Mouse (Mus musculus): ENCODE results near the gene Ahcy. TPM values are rescaled to one million over a fixed set of nuclear protein-coding genes. Genes with fewer than 3 reads are reported as not detected.

The Ahcy gene
- polyA plus RNA-seq, 1 experiment from 2014 or later = 32.3 TPM

DNA sequence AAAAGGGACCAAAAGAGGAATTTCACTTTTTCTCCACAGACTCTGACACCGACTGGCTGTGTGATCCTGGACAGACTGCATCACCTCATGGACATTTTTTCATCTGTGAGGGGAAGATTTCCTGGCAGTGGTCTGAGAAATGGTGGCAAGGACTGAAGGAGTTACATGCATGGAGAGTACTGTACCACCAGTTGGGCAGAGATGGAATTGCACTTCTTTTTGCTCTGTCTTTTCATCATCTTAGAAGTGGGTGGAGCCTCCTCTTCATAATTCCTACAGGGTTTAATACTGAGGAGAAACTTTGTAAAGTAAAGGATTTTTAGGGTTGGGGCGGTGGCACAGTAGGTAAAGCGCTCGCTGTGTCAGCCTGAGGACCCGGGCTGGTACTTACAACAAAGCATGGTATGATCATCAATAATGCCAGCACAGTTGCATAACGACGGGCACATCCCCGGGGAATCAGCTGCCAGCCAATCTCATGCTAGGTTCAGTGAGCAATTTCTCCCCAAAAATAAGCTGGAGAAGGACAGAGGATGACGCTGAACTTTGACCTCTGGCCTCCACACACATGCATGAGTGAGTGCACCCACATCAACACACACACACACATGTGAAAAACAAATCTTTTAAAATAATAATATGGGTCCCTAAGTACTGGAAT lies 24.6 kb upstream of the Ahcy start:
- Histone ChIP-seq H3K27me3 (ENCODE audit: control insufficient read depth, insufficient read depth, low read depth, low read length) (no peaks in the 10 kb centered on the region), H3K4me3 (ENCODE audit: low read depth, low read length) (no peak overlapping the region), H3K36me3 (ENCODE audit: control insufficient read depth, insufficient read depth, low read length) (no peaks in the 10 kb centered on the region), H3K27ac (ENCODE audit: low read length) (no peak overlapping the region), H3K4me1 (ENCODE audit: control insufficient read depth, insufficient read depth, low read length) (no peaks in the 10 kb centered on the region), H3K4me2 (ENCODE audit: low read length) (no peak overlapping the region), H3K9ac (ENCODE audit: low read depth, low read length) (no peak overlapping the region), H3K9me3 (replicated peaks; ENCODE audit: control insufficient read depth, low read length, poor library complexity, severe bottlenecking) (no peaks in the 10 kb centered on the region)
- WGBS = 87% methylated on average over 9 of the region's 9 CpGs
- ATAC-seq = no peak

- Histone ChIP-seq H3K27me3 (ENCODE audit: control insufficient read depth, insufficient read depth, low read depth, low read length) (no peaks in the 10 kb centered on the region), H3K9ac (ENCODE audit: low read depth, low read length) (no peak overlapping the region), H3K36me3 (ENCODE audit: control insufficient read depth, insufficient read depth, low read length) (no peaks in the 10 kb centered on the region), H3K4me1 (ENCODE audit: control insufficient read depth, insufficient read depth, low read length) (no peaks in the 10 kb centered on the region), H3K27ac (ENCODE audit: low read length) (no peak overlapping the region), H3K4me2 (ENCODE audit: low read length) (no peak overlapping the region), H3K9me3 (replicated peaks; ENCODE audit: control insufficient read depth, low read length, poor library complexity, severe bottlenecking) (no peaks in the 10 kb centered on the region), H3K4me3 (ENCODE audit: low read depth, low read length) (no peak overlapping the region)
- ATAC-seq = no peak
- WGBS = 58% methylated on average over 4 of the region's 4 CpGs
Measured at GRCm38 (mm10) chr2:155093418-155093817, 19.1 kb upstream of the Ahcy start.

GRCm38 (mm10) chr2:155091743-155092075 lies 17.4 kb upstream of the Ahcy start:
- Histone ChIP-seq H3K27ac (ENCODE audit: low read length) (no peak overlapping the region), H3K27me3 (ENCODE audit: control insufficient read depth, insufficient read depth, low read depth, low read length) (no peaks in the 10 kb centered on the region), H3K9me3 (replicated peaks; ENCODE audit: control insufficient read depth, low read length, poor library complexity, severe bottlenecking) (no peaks in the 10 kb centered on the region), H3K4me3 (ENCODE audit: low read depth, low read length) (no peak overlapping the region), H3K4me2 (ENCODE audit: low read length) (no peak overlapping the region), H3K4me1 (ENCODE audit: control insufficient read depth, insufficient read depth, low read length) (no peaks in the 10 kb centered on the region), H3K9ac (ENCODE audit: low read depth, low read length) (no peak overlapping the region), H3K36me3 (ENCODE audit: control insufficient read depth, insufficient read depth, low read length) (no peaks in the 10 kb centered on the region)
- 85% methylated on average over 3 of the region's 3 CpGs for WGBS
- no peak for ATAC-seq

- H3K4me3 ChIP-seq (ENCODE audit: low read depth, low read length) = no peak overlapping the region
- H3K9ac ChIP-seq (ENCODE audit: low read depth, low read length) = no peak overlapping the region
- no peak overlapping the region for H3K27ac ChIP-seq (ENCODE audit: low read length)
- no peaks in the 10 kb centered on the region for H3K36me3 ChIP-seq (ENCODE audit: control insufficient read depth, insufficient read depth, low read length)
- H3K27me3 ChIP-seq (ENCODE audit: control insufficient read depth, insufficient read depth, low read depth, low read length) = no peaks in the 10 kb centered on the region
- H3K9me3 ChIP-seq (replicated peaks; ENCODE audit: control insufficient read depth, low read length, poor library complexity, severe bottlenecking) = no peaks in the 10 kb centered on the region
- H3K4me1 ChIP-seq (ENCODE audit: control insufficient read depth, insufficient read depth, low read length) = no peaks in the 10 kb centered on the region
- no peak overlapping the region for H3K4me2 ChIP-seq (ENCODE audit: low read length)
- ATAC-seq = no peak
- WGBS = 68% methylated on average over 13 of the region's 13 CpGs
Measured at GRCm38 (mm10) chr2:155090909-155091742, 16.8 kb upstream of the Ahcy start.

DNA sequence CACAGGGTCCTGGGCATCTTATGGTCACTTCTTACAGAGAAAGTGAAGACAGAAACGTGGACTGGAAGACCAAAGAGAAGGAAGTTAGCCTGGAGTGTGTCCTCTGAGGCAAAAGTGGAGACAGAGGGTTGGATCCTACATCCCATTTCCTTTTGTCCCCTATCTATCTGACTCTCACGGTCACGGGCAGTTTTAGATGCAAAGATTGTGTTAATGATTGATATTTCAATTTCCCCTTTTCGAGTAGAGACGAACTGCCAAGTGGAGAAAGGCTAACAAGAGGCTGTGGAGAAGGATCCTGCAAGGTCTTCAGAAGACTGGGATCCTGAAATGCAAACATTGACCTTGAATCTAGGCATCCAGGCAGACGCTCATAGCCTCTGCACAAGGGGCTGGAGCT lies 14.0 kb upstream of the Ahcy start:
- Histone ChIP-seq H3K27me3 (ENCODE audit: control insufficient read depth, insufficient read depth, low read depth, low read length) (no peaks in the 10 kb centered on the region), H3K9ac (ENCODE audit: low read depth, low read length) (no peak overlapping the region), H3K4me3 (ENCODE audit: low read depth, low read length) (no peak overlapping the region), H3K27ac (ENCODE audit: low read length) (no peak overlapping the region), H3K9me3 (replicated peaks; ENCODE audit: control insufficient read depth, low read length, poor library complexity, severe bottlenecking) (no peaks in the 10 kb centered on the region), H3K4me1 (ENCODE audit: control insufficient read depth, insufficient read depth, low read length) (no peaks in the 10 kb centered on the region), H3K36me3 (ENCODE audit: control insufficient read depth, insufficient read depth, low read length) (no peaks in the 10 kb centered on the region), H3K4me2 (ENCODE audit: low read length) (no peak overlapping the region)
- no peak for ATAC-seq
- WGBS = 84% methylated on average over 6 of the region's 6 CpGs

DNA sequence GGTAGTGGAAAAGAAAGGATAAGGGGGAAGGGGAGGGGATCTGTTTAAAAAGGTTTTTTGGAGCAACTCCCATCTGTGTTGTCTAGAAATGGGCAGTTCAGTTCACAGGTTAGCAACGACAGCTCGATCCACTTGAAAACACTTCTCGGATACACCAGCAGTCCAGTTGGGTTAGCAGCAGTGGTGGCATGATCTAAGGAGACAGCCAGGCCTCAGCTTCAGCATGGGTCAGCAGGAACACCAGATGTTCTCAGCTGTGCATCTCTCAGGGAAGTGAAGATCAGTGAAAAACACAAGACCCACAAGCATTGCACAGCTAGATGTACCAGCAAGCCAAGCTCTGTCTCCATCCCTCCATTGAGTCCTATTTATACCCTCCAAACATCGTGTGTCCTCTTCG lies 12.0 kb upstream of the Ahcy start:
- Histone ChIP-seq H3K27ac (ENCODE audit: low read length) (no peak overlapping the region), H3K36me3 (ENCODE audit: control insufficient read depth, insufficient read depth, low read length) (no peaks in the 10 kb centered on the region), H3K4me3 (ENCODE audit: low read depth, low read length) (no peak overlapping the region), H3K9ac (ENCODE audit: low read depth, low read length) (no peak overlapping the region), H3K27me3 (ENCODE audit: control insufficient read depth, insufficient read depth, low read depth, low read length) (no peaks in the 10 kb centered on the region), H3K4me2 (ENCODE audit: low read length) (no peak overlapping the region), H3K4me1 (ENCODE audit: control insufficient read depth, insufficient read depth, low read length) (no peaks in the 10 kb centered on the region), H3K9me3 (replicated peaks; ENCODE audit: control insufficient read depth, low read length, poor library complexity, severe bottlenecking) (no peaks in the 10 kb centered on the region)
- no peak for ATAC-seq
- 89% methylated on average over 5 of the region's 5 CpGs for WGBS

- Histone ChIP-seq H3K27me3 (ENCODE audit: control insufficient read depth, insufficient read depth, low read depth, low read length) (no peaks in the 10 kb centered on the region), H3K9ac (ENCODE audit: low read depth, low read length) (no peak overlapping the region), H3K4me2 (ENCODE audit: low read length) (no peak overlapping the region), H3K4me3 (ENCODE audit: low read depth, low read length) (no peak overlapping the region), H3K4me1 (ENCODE audit: control insufficient read depth, insufficient read depth, low read length) (no peaks in the 10 kb centered on the region), H3K27ac (ENCODE audit: low read length) (no peak overlapping the region), H3K36me3 (ENCODE audit: control insufficient read depth, insufficient read depth, low read length) (no peaks in the 10 kb centered on the region), H3K9me3 (replicated peaks; ENCODE audit: control insufficient read depth, low read length, poor library complexity, severe bottlenecking) (no peaks in the 10 kb centered on the region)
- no peak for ATAC-seq
- 88% methylated on average over 5 of the region's 5 CpGs for WGBS
Measured at GRCm38 (mm10) chr2:155084546-155084945, 10.2 kb upstream of the Ahcy start.

DNA sequence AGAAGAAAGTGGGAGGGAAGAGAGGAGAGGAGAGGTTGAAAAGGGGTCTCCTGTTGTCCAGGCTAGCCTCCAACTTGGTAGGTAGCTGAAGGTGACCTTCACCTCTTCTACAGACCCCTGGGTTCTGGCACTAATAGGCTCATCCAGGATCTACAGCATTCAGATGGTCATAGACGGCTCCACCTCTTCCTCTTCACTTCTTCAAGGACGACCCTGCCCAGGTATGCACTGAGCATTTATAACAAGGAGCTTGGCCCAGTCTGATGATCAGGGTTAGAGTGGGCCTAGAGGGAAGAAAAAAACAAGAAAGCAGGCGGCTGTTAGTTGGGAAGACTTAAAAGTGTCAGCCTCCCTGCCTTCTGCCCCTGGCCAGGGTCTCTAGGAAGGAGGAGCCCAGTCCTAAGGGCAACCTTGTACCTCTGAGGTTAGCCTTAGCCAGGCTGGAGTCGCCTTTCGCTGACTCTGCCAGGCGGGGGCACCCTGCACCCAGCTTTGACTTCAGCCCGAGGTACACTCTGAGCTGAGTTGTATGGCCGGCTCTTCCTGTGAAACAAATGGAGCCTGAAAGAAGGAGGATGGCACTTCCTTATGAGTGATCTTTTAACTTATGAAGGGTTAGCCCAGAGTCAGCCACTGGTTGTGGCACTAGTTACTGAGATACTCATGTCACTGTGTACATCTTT lies 8.0 kb upstream of the Ahcy start:
- no peaks in the 10 kb centered on the region for H3K36me3 ChIP-seq (ENCODE audit: control insufficient read depth, insufficient read depth, low read length)
- no peaks in the 10 kb centered on the region for H3K9me3 ChIP-seq (replicated peaks; ENCODE audit: control insufficient read depth, low read length, poor library complexity, severe bottlenecking)
- H3K9ac ChIP-seq (ENCODE audit: low read depth, low read length) = no peak overlapping the region
- H3K27me3 ChIP-seq (ENCODE audit: control insufficient read depth, insufficient read depth, low read depth, low read length) = no peaks in the 10 kb centered on the region
- no peak overlapping the region for H3K4me3 ChIP-seq (ENCODE audit: low read depth, low read length)
- no peaks in the 10 kb centered on the region for H3K4me1 ChIP-seq (ENCODE audit: control insufficient read depth, insufficient read depth, low read length)
- no peak for ATAC-seq
- H3K4me2 ChIP-seq (ENCODE audit: low read length) = no peak overlapping the region
- H3K27ac ChIP-seq (ENCODE audit: low read length) = no peak overlapping the region
- 26% methylated on average over 8 of the region's 8 CpGs for WGBS

DNA sequence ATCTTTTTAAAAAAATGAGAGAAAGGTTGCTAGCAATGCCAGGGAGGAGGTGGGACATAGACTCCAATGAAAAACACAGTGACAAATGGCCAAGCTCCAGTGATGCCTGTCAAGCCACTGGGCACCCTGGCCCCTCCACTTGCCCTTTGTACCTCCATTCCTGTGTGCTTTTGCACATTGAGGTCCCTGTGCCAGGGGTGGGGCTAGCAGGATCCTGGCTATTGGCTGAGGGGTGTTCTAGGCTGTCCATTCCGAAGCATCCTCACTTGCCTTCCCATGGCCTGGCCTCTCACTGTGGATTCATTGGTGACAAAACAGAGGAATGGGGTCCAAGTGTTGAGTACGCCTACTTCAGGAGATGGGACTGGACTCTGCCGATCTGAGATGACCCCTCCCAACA lies 6.8 kb upstream of the Ahcy start:
- 91% methylated on average over 3 of the region's 3 CpGs for WGBS

More for the DNA sequence above, 6.8 kb upstream of the Ahcy start:
- Histone ChIP-seq H3K4me3 (ENCODE audit: low read depth, low read length) (no peak overlapping the region), H3K9ac (ENCODE audit: low read depth, low read length) (no peak overlapping the region), H3K36me3 (ENCODE audit: control insufficient read depth, insufficient read depth, low read length) (no peaks in the 10 kb centered on the region), H3K4me1 (ENCODE audit: control insufficient read depth, insufficient read depth, low read length) (no peaks in the 10 kb centered on the region), H3K9me3 (replicated peaks; ENCODE audit: control insufficient read depth, low read length, poor library complexity, severe bottlenecking) (no peaks in the 10 kb centered on the region), H3K27ac (ENCODE audit: low read length) (no peak overlapping the region), H3K27me3 (ENCODE audit: control insufficient read depth, insufficient read depth, low read depth, low read length) (no peaks in the 10 kb centered on the region), H3K4me2 (ENCODE audit: low read length) (no peak overlapping the region)
- no peak for ATAC-seq

Measured in midbrain, embryonic 16.5 days (tissue).